Mouse (Mus musculus) small intestine, adult 2 months (tissue): ENCODE measurements around the gene Ranbp3l.

Experiments used
- CTCF ChIP-seq: fragments of 200-500 bp; IDR thresholded peaks from 2 replicates; pipeline ENCODE4 v1.5.1; 2012; ENCODE audit warnings: low read depth, mild to moderate bottlenecking, control low read depth, inconsistent platforms, low read length, moderate library complexity, mixed read lengths; ENCODE audit not compliant: insufficient replicate concordance, insufficient read length; ENCODE audit errors: extremely low read depth
- POLR2A ChIP-seq: fragments of 200-500 bp; IDR thresholded peaks from 2 replicates; pipeline ENCODE4 v1.6.1; 2012; ENCODE audit warnings: low read depth, mild to moderate bottlenecking, control low read depth, inconsistent platforms, low read length, moderate library complexity

- TF ChIP-seq CTCF (no peak), POLR2A (no peak)
Observed at GRCm38 (mm10) chr15:9072630-9073029, 104.9 kb downstream of the Ranbp3l start.
